Mouse (Mus musculus) heart, postnatal 0 days (tissue): ENCODE data around the gene Prph2.
A peak's percentile ranks its signal among the peaks of the same experiment; 100 is the strongest.

ENCODE experiments used
- CTCF ChIP-seq: IDR thresholded peaks from 2 replicates; pipeline ENCODE4 v1.5.1; 2016; ENCODE audit warnings: antibody characterized with exemption, control low read depth, low read depth
- EP300 ChIP-seq: IDR thresholded peaks from 2 replicates; pipeline ENCODE4 v1.6.1; 2016; ENCODE audit warnings: antibody characterized with exemption, low read depth

DNA sequence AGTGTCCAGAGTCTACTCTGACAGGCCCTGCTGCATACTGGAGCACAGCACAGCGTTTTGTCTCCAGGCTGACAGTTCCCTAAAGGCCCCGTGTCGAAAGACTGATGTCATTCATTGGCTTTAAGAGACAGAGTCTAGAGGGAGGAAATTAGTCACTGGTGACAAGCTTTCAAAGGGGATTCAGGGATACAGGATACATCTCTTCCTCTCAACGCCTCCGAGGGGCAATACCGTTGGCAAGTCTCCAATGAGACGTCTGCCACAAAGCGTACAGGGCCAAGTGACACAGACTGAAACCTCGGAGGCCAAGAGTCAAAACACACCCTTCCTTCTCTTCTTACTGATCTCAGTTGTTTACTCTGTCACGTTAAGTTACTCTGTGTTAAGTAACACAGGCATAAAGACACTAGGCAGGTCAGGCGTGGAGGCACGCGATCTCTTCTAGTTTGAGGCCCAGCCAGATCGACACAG is 30.4 kb upstream of the Prph2 start:
- no peak for TF ChIP-seq CTCF
- peak; percentile 70; the same call in 1 of the 2 replicates for TF ChIP-seq EP300
